In genomic region chr13:70794074-70794572, GRCm38 (mm10) we compare ENCODE assay signal across 10 mouse cellular contexts. TPM values are rescaled to one million over a fixed set of nuclear protein-coding genes. Genes with fewer than 3 reads are reported as not detected.
DNase-seq lines count a peak whose midpoint lies in the region; ATAC-seq and TF ChIP-seq lines count a peak whose summit lies in the region.
"Had no signal": no experiment of that assay in that cellular context is flagged by ENCODE, and none has a peak within 500 bp of the region (broad histone marks: within the 10 kb centered on the region; RNA-seq: fewer than 3 reads in every experiment).

No protein-coding gene starts in this region.

- no peak for TF ChIP-seq CTCF in embryonic fibroblast, embryonic 13.5 days (IDR thresholded peaks at IDR 0.05; ENCODE audit: borderline replicate concordance, insufficient read depth, low read length)

- H3K27ac ChIP-seq in embryonic fibroblast, embryonic 13.5 days (ENCODE audit: insufficient read depth, low read length) = peak overlapping the region; percentile 76
- no peak overlapping the region for H3K27ac ChIP-seq in hindbrain, embryonic 13.5 days
- H3K27ac ChIP-seq: hindbrain, embryonic 15.5 days; midbrain, embryonic 12.5 days had no signal

- no peak overlapping the region for H3K4me2 ChIP-seq in hindbrain, embryonic 13.5 days
- H3K4me2 ChIP-seq: hindbrain, embryonic 15.5 days; midbrain, embryonic 12.5 days had no signal

- H3K27me3 ChIP-seq in hindbrain, embryonic 13.5 days = no peaks in the 10 kb centered on the region
- H3K27me3 ChIP-seq: hindbrain, embryonic 15.5 days; midbrain, embryonic 12.5 days had no signal

- peak; percentile 90 for ATAC-seq in frontal cortex, adult (ENCODE audit: low TSS enrichment)
- ATAC-seq in hindbrain, embryonic 13.5 days (ENCODE audit: low FRiP score) = no peak

- peaks cover 15% of the 10 kb centered on the region for H3K4me1 ChIP-seq in embryonic fibroblast, embryonic 13.5 days (ENCODE audit: control insufficient read depth, insufficient read depth, low read length)
- no peaks in the 10 kb centered on the region for H3K4me1 ChIP-seq in hindbrain, embryonic 13.5 days (replicated peaks)
- H3K4me1 ChIP-seq: hindbrain, embryonic 15.5 days; midbrain, embryonic 12.5 days had no signal

- no peak overlapping the region for H3K4me3 ChIP-seq in embryonic fibroblast, embryonic 13.5 days (ENCODE audit: insufficient read depth, low read length)
- no peak overlapping the region for H3K4me3 ChIP-seq in hindbrain, embryonic 13.5 days
- H3K4me3 ChIP-seq: hindbrain, embryonic 15.5 days; midbrain, embryonic 12.5 days had no signal

- 46% methylated on average over 8 of the region's 8 CpGs for WGBS in hindbrain, embryonic 13.5 days

- H3K9me3 ChIP-seq in hindbrain, embryonic 13.5 days = no peaks in the 10 kb centered on the region
- H3K9me3 ChIP-seq: hindbrain, embryonic 15.5 days; midbrain, embryonic 12.5 days had no signal

- TF ChIP-seq POLR2A in embryonic fibroblast, embryonic 13.5 days (IDR thresholded peaks at IDR 0.05; ENCODE audit: low read depth, low read length) = no peak

- no peak overlapping the region for H3K9ac ChIP-seq in hindbrain, embryonic 13.5 days
- H3K9ac ChIP-seq: hindbrain, embryonic 15.5 days; midbrain, embryonic 12.5 days had no signal

- H3K36me3 ChIP-seq in hindbrain, embryonic 13.5 days = no peaks in the 10 kb centered on the region
- H3K36me3 ChIP-seq: hindbrain, embryonic 15.5 days; midbrain, embryonic 12.5 days had no signal

- DNase-seq in frontal cortex, postnatal 25 days (ENCODE audit: low spot score in 2 of 2) = no peak
- peak; percentile 90 for DNase-seq in 3T3-L1 (ENCODE audit: low read depth, low spot score)
- DNase-seq in kidney, postnatal 36 days = peak; percentile 15 to 40
- DNase-seq in cerebellum, postnatal 4 days (ENCODE audit: low spot score in 2 of 2) = no peak
- no peak for DNase-seq in retina, postnatal 1 day

RNA-seq across cellular contexts. Expression of gene Adamts16, which starts 47.5 kb away (rescaled TPM):
- 0.87 and 3.1 TPM in 2 replicates for polyA plus RNA-seq in embryonic fibroblast, embryonic 13.5 days (2011; ENCODE audit: insufficient read length, low read depth, missing spikeins)
- 2.3 and 2.6 TPM in 2 replicates for polyA plus RNA-seq in hindbrain, embryonic 13.5 days (2015; fragmentation: Nextera tagmentation; extraction: Ambion mirVana)

Comparison
In these comparisons a context has a peak if more than half of its experiments do, and no peak if none do; other contexts are left out.
1. DNase-seq: peak in 3T3-L1 (single experiment) and kidney, postnatal 36 days (2 of 2); none in frontal cortex, postnatal 25 days (0 of 2), cerebellum, postnatal 4 days (0 of 2) and retina, postnatal 1 day (single experiment).